Mouse (Mus musculus) erythroblast, embryonic 14.5 days (primary cell): ENCODE measurements at regions not wholly inside any gene's neighbourhood (a gene's known extent, or its start where the extent isn't known, plus 50 kb on each side); places are given as distances from the start of the nearest gene placed in this dataset.

Experiments
- H3K27me3 ChIP-seq: 2 replicates; pipeline ENCODE4 v1.6.1; 2012; ENCODE audit warnings: inconsistent platforms; ENCODE audit not compliant: control insufficient read depth
- H3K36me3 ChIP-seq: 2 replicates; pipeline ENCODE4 v1.6.1; 2012; ENCODE audit warnings: mild to moderate bottlenecking, inconsistent platforms; ENCODE audit not compliant: control insufficient read depth
- H3K4me1 ChIP-seq: 2 replicates; pipeline ENCODE4 v1.6.1; 2012; ENCODE audit warnings: inconsistent platforms; ENCODE audit not compliant: control insufficient read depth
- H3K4me3 ChIP-seq: replicated peaks from 2 replicates; pipeline ENCODE3; 2012; ENCODE audit warnings: moderate library complexity, mild to moderate bottlenecking, inconsistent platforms
- H3K9me3 ChIP-seq: 2 replicates; pipeline ENCODE4 v1.6.1; 2012; ENCODE audit warnings: low read length, inconsistent platforms, mixed read lengths; ENCODE audit not compliant: control insufficient read depth
- GATA1 ChIP-seq: IDR thresholded peaks from 2 replicates; pipeline ENCODE4 v1.6.1; 2012; ENCODE audit warnings: low read length, inconsistent platforms, mixed read lengths
- TAL1 ChIP-seq: IDR thresholded peaks from 3 replicates; pipeline ENCODE4 v1.6.1; 2012; ENCODE audit warnings: low read length, inconsistent platforms, mixed read lengths

DNA sequence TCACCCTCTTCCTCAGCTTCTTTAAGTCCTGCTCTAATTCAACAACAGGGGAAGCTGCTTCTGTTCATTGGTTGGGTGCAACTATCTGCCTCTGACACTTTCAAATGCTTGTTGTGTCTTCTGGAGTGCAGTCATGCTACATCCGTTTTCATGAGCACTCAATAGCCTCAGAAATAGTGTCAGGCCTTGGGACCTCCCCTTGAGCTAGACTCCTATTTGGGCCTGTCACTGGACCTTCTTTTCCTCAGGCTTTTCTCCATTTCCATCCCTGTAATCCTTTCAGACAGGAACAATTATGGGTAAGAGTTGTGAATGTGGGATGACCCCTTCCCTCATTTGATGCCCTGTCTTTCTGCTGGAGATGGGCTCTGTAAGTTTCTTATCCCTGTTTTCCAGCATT is 1774.8 kb downstream of the Efna5 start:
- no peaks in the 10 kb centered on the region for H3K9me3 ChIP-seq
- H3K4me3 ChIP-seq, result no peak overlapping the region
- no peaks in the 10 kb centered on the region for H3K36me3 ChIP-seq
- TF ChIP-seq GATA1 (no peak), TAL1 (no peak)
- no peaks in the 10 kb centered on the region for H3K4me1 ChIP-seq
- no peaks in the 10 kb centered on the region for H3K27me3 ChIP-seq

- H3K4me3 ChIP-seq, result no peak overlapping the region
- H3K4me1 ChIP-seq, result no peaks in the 10 kb centered on the region
- TF ChIP-seq GATA1 (no peak), TAL1 (no peak)
- H3K36me3 ChIP-seq, result no peaks in the 10 kb centered on the region
- peaks cover 3% of the 10 kb centered on the region; the same call in 1 of the 2 replicates for H3K9me3 ChIP-seq
- H3K27me3 ChIP-seq, result no peaks in the 10 kb centered on the region
Observed at GRCm38 (mm10) chr17:61060450-61060849, 1820.7 kb downstream of the Efna5 start.

DNA sequence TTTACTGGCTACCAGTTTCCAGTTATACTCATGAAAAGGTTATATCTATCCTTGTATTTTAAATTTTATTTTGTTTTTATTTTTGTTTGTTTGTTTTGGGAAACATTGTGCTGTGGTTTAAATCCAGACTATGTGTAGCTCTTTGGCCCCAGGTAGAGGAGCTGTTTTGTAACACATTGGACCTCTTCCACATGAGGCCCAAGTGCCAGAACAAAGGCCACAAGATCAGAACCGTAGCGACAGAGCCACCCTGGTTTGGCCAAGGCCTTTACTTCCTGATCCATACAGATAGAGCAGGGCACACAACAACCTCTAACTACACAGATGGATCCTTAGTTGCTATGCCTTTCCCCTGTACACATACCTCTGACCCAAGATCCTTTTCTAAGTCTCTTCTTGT is 1822.6 kb downstream of the Efna5 start:
- no peaks in the 10 kb centered on the region for H3K27me3 ChIP-seq
- H3K9me3 ChIP-seq, result 0 out of 2 replicates have a peak, but pooled peaks cover 3% of the 10 kb centered on the region
- H3K36me3 ChIP-seq, result no peaks in the 10 kb centered on the region
- no peak overlapping the region for H3K4me3 ChIP-seq
- TF ChIP-seq GATA1, result no peak
- TF ChIP-seq TAL1, result no peak
- no peaks in the 10 kb centered on the region for H3K4me1 ChIP-seq

DNA sequence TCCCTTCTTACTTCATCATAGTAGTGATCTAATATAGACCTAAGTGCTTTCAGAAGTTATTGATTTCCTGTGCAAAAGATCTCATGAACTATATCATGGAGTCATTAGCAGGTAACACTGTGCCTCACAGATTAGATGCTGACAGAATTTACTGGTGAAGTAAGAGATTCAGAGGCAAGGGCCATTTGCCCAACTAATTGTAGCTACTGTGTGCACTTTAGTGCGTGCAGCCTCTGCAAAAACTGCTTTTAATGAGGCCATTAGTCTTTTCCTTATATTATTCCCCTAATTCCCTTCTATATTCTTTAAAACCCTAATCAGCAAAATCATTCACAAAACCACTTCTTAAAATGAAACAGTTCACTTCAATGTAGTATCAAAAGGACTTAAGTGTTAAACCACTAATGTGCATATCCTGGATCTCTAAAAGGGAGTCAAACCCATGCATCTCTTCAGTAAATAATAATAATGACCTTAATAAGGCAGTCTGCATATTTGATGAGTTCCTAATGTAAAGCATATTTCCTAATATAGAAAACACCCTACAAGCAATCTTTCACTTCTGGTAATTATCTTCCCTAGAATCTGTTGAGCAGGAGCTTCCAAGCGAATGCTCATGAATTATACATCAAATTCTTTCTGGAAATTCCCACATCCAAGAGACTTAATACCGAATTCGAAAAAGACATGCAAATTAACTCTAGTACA is 1847.4 kb downstream of the Efna5 start:
- Histone ChIP-seq H3K36me3 (no peaks in the 10 kb centered on the region), H3K4me1 (no peaks in the 10 kb centered on the region), H3K4me3 (no peak overlapping the region), H3K27me3 (no peaks in the 10 kb centered on the region), H3K9me3 (no peaks in the 10 kb centered on the region)
- TF ChIP-seq TAL1 (no peak), GATA1 (no peak)

DNA sequence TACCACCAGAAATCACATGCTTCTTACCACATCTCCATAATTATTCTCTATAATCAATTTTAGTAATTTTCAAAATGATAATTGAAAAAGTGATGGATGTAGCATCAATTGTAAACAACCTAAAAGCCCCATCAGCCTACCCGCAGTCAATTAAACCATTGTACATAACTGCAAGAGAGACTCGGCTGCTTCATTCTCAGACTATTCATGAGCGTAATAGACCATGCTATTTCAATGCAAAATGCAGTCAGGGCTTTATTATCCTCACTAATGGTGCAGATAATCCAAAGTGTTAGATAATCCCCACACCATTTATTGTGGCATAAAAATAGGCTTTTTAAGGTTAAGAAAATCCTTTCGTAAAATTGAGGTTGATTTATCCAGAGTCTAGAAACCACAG is 1862.5 kb downstream of the Efna5 start:
- Histone ChIP-seq H3K27me3 (no peaks in the 10 kb centered on the region), H3K9me3 (no peaks in the 10 kb centered on the region), H3K4me1 (no peaks in the 10 kb centered on the region), H3K4me3 (no peak overlapping the region), H3K36me3 (no peaks in the 10 kb centered on the region)
- TF ChIP-seq GATA1, result no peak
- TF ChIP-seq TAL1, result no peak
